Mouse (Mus musculus) B cell, adult (primary cell): ENCODE results near the gene Krtap19-2. TPM values are rescaled to one million over a fixed set of nuclear protein-coding genes. Genes with fewer than 3 reads are reported as not detected.

Experiments used
- total RNA-seq: library from RNA; stranded (reverse); gene quantifications from 4 replicates; pipeline ENCODE4 v1.2.4, GENCODE M21; 2023; ENCODE audit not compliant: inconsistent age

Krtap19-2 gene
- total RNA-seq: not detected in 4 replicates

DNA sequence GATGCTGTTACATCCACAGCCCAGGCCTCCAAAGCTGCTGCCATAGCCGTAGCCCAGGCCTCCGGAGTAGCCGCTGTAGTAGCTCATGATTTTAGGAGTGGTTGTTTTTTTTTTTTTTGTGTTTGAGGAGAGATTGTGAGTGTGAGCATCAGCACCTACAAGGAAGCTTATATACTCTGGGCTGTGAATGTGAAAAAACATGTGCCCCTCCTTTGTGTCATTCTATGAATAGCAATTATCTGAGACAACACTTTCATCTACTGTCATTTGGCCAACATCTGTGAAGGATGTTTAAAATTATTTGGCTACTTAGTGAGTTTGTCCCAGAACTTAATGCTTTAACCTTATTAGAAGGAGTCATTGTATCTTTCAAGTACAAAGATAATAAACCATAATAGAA, at the start of gene Krtap19-2:
Gene Krtap19-2 (minus strand): TSS at position 101 of the 400 bp plus-strand sequence.

DNA sequence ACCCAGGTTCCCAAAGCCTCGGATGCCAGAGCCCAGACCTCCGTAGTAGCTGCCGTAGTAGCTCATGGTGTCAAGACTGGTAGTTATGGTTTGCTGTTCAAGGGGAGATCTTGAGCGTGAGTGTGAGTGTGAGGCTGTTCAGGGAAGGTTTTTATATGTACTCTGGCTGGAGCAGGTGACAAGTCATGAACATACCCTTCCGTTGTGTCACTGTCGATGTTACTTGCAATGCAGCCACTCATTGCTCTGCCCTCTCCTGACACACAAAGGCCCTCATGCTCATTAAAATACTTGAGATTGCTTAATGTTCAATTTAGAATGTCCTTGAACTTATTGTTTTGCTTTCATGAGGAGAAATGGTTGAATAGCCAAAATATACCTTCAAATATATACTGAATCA, 22.3 kb upstream of the Krtap19-2 start, which contains the start of gene Krtap19-5:
Gene Krtap19-5 (minus strand): TSS at position 101 of the 400 bp plus-strand sequence.

DNA sequence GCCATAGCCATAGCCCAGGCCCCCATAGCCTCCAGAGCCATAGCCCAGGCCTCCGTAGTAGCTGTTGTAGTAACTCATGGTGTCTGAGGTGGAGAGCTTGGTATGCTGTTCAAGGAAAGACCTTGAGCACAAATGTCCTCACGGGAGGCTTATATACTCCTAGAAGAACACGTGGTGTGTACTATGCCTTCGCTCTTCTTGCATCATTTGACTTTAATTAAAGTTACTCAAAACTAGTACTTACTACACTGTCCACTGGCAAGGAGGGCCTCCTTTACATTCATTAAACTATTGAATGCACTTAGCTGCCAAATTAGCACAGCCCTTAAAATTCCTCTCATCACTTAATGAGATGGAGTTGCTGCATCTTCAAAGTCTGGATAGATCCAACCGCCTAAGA, 10.9 kb upstream of the Krtap19-2 start, which contains the start of gene Krtap19-4:
Gene Krtap19-4 (minus strand): TSS at position 101 of the 400 bp plus-strand sequence.

DNA sequence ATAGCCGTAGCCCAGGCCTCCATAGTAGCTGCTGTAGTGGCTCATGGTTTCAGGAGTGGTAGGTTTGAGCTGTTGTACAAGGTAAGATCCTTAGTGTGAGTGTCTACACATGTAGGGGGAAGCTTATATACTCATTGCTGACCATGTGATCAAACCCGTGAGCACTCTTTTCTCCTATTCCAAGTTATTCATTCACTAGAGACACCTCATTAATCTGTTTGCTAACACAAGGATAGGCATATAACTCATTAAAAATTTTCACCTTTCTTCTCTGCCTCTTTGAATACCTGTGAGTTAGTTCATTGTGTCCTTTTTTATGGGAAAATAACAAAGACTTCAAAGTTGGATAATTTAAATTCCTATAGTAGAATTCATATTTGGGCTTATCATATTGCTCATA, 3.9 kb upstream of the Krtap19-2 start, which contains the start of gene Krtap19-3:
Gene Krtap19-3 (minus strand): TSS at position 101 of the 400 bp plus-strand sequence.

DNA sequence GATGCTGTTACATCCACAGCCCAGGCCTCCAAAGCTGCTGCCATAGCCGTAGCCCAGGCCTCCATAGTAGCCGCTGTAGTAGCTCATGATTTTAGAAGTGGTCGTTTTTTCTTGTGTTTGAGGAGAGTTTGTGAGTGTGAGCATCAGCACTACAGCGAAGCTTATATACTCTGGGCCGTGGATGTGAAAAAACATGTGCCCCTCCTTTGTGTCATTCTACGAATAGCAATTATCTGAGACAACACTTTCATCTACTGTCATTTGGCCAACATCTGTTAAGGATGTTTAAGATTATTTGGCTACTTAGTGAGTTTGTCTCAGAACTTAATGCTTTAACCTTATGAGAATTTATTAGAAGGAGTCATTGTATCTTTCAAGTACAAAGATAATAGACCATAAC, 4.8 kb downstream of the Krtap19-2 start, which contains the start of gene Krtap19-1:
Gene Krtap19-1 (minus strand): TSS at position 101 of the 400 bp plus-strand sequence.

DNA sequence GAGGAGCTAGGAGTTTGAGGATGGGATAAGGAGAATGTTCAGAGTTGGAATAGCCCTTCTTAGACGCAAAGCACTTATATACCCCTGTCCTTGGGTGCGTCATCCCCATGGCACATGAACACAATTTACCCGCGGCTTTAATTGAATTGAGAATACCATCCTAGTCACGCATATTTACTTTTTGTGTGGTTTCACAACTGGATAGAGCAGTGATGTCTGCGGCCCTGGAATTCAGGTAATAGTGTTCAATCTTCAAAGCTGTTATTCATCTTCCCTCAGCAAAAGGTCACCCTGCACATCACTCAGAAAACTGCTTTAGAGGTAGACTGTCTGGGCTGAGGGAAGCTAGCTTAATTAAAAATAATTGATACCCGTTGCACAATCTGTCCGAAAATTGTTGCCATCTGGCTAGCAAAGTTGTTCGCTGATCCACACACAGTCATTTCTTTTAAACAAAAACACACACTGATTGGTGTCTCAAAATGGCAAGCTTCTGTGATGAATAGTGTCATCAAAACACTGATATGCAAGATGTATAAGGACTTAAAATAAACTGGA, 47.9 kb downstream of the Krtap19-2 start, which contains the start of gene Krtap14:
Gene Krtap14 (minus strand): TSS at position 51 of the 558 bp plus-strand sequence.

Other genes starting within 250 kb of the Krtap19-2 start
- gene 2310079G19Rik, start 246.6 kb downstream of the Krtap19-2 start, total RNA-seq: not detected in 4 replicates
- gene Krtap26-1, start 226.5 kb downstream of the Krtap19-2 start, total RNA-seq: not detected in 4 replicates
- not detected in 4 replicates for gene Krtap27-1, start 202.6 kb downstream of the Krtap19-2 start, total RNA-seq
- not detected in 4 replicates for gene 2310061N02Rik, start 166.3 kb downstream of the Krtap19-2 start, total RNA-seq
- not detected in 4 replicates for gene Krtap13-1, start 145.4 kb downstream of the Krtap19-2 start, total RNA-seq
- not detected in 4 replicates for gene Krtap13, start 122.6 kb downstream of the Krtap19-2 start, total RNA-seq
- not detected in 4 replicates for gene 2310034C09Rik, start 115.4 kb downstream of the Krtap19-2 start, total RNA-seq
- not detected in 4 replicates for gene 2310057N15Rik, start 100.1 kb downstream of the Krtap19-2 start, total RNA-seq
- gene Gm5965, start 96.4 kb downstream of the Krtap19-2 start, total RNA-seq: not detected in 4 replicates
- not detected in 4 replicates for gene Gm20741, start 62.0 kb downstream of the Krtap19-2 start, total RNA-seq
- gene Krtap15, start 54.1 kb downstream of the Krtap19-2 start, total RNA-seq: not detected in 4 replicates
- not detected in 4 replicates for gene Krtap14, start 48.1 kb downstream of the Krtap19-2 start, total RNA-seq
- gene Krtap19-1, start 4.9 kb downstream of the Krtap19-2 start, total RNA-seq: not detected in 4 replicates
- gene Krtap19-3, start 3.8 kb upstream of the Krtap19-2 start, total RNA-seq: not detected in 4 replicates
- gene Krtap19-4, start 10.8 kb upstream of the Krtap19-2 start, total RNA-seq: not detected in 4 replicates
- gene Krtap19-5, start 22.2 kb upstream of the Krtap19-2 start, total RNA-seq: not detected in 4 replicates
- gene Krtap19-9b, start 58.0 kb upstream of the Krtap19-2 start, total RNA-seq: not detected in 4 replicates
- not detected in 4 replicates for gene Krtap16-3, start 88.6 kb upstream of the Krtap19-2 start, total RNA-seq
- not detected in 4 replicates for gene Krtap22-2, start 136.5 kb upstream of the Krtap19-2 start, total RNA-seq
- gene Gm10229, start 141.0 kb upstream of the Krtap19-2 start, total RNA-seq: not detected in 4 replicates
- gene Krtap6-1, start 157.4 kb upstream of the Krtap19-2 start, total RNA-seq: not detected in 4 replicates
- not detected in 4 replicates for gene Gm10228, start 167.2 kb upstream of the Krtap19-2 start, total RNA-seq
- not detected in 4 replicates for gene Krtap6-5, start 173.6 kb upstream of the Krtap19-2 start, total RNA-seq
- not detected in 4 replicates for gene 1110025L11Rik, start 189.7 kb upstream of the Krtap19-2 start, total RNA-seq
- gene Krtap6-3, start 209.7 kb upstream of the Krtap19-2 start, total RNA-seq: not detected in 4 replicates